Mouse (Mus musculus) heart, embryonic 14.5 days (tissue): ENCODE results near the gene Asb1. TPM values are rescaled to one million over a fixed set of nuclear protein-coding genes. Genes with fewer than 3 reads are reported as not detected.

Experiments used
- ATAC-seq: fragments of 200-750 bp; cut with Nextera tagmentation; 2 replicates; pipeline ENCODE4 v1.8.0; 2017; ENCODE audit warnings: low read depth, moderate TSS enrichment; ENCODE audit not compliant: insufficient number of reproducible peaks, insufficient read depth, low FRiP score
- H3K27ac ChIP-seq, 2 experiments: fragments of 200-500 bp in 1 of 2; fragments of 300-500 bp in 1 of 2; sonication (generic) in 1 of 2; replicated peaks in 1 of 2; 2 replicates each; pipeline ENCODE4 v1.5.1; 2012 to 2014; ENCODE audit warnings: low read depth in 2 of 2, low read length in 2 of 2, control low read depth in 1 of 2, mild to moderate bottlenecking in 1 of 2, mixed read lengths in 1 of 2; ENCODE audit not compliant: control insufficient read depth in 1 of 2, insufficient read depth in 1 of 2
- H3K27me3 ChIP-seq: fragments of 300-500 bp; sonication (generic); 2 replicates; pipeline ENCODE4 v1.6.1; 2014; ENCODE audit warnings: mild to moderate bottlenecking, low read length, control low read depth; ENCODE audit not compliant: control insufficient read depth, insufficient read depth
- H3K36me3 ChIP-seq: fragments of 300-500 bp; sonication (generic); 2 replicates; pipeline ENCODE4 v1.6.1; 2014; ENCODE audit warnings: mild to moderate bottlenecking, control low read depth, low read length, mixed read lengths; ENCODE audit not compliant: control insufficient read depth, insufficient read depth
- H3K4me1 ChIP-seq, 2 experiments: fragments of 200-500 bp in 1 of 2; fragments of 300-500 bp in 1 of 2; sonication (generic) in 1 of 2; 2 replicates each; pipeline ENCODE4 v1.6.1; 2012 to 2014; ENCODE audit warnings: low read length in 2 of 2, control low read depth in 1 of 2, mixed read lengths in 1 of 2; ENCODE audit not compliant: control insufficient read depth in 2 of 2, insufficient read depth in 2 of 2
- H3K4me2 ChIP-seq: fragments of 300-500 bp; sonication (generic); 2 replicates; pipeline ENCODE4 v1.6.1; 2014; ENCODE audit warnings: mild to moderate bottlenecking, low read length
- H3K4me3 ChIP-seq, 2 experiments: fragments of 200-500 bp in 1 of 2; fragments of 300-500 bp in 1 of 2; sonication (generic) in 1 of 2; 2 replicates each; pipeline ENCODE4 v1.5.1; 2012 to 2014; ENCODE audit warnings: low read length in 2 of 2, mild to moderate bottlenecking in 2 of 2, control low read depth in 1 of 2, low read depth in 1 of 2, moderate library complexity in 1 of 2; ENCODE audit not compliant: control insufficient read depth in 1 of 2, insufficient read depth in 1 of 2
- H3K9ac ChIP-seq: fragments of 300-500 bp; sonication (generic); 2 replicates; pipeline ENCODE4 v1.6.1; 2014; ENCODE audit warnings: mild to moderate bottlenecking, low read length
- H3K9me3 ChIP-seq: fragments of 300-500 bp; sonication (generic); 2 replicates; pipeline ENCODE4 v1.6.1; 2016; ENCODE audit warnings: low read length, control low read depth; ENCODE audit not compliant: control insufficient read depth
- WGBS: fragments of 180-500 bp; shearing (Covaris S2); extraction: QIAGEN DNeasy Blood & Tissue Kit; methylation state at CpG from one replicate; pipeline ENCODE4 v1.1.7; 2014; 5-methylcytosine and 5-hydroxymethylcytosine counted together
- polyA plus RNA-seq: library from polyadenylated mRNA; unstranded; fragments of >200 nt; fragmentation: Nextera tagmentation; extraction: Ambion mirVana; gene quantifications from 2 replicates; pipeline ENCODE4 v1.2.1, GENCODE M21; 2014

Gene Asb1
- 5.7 and 7.5 TPM in 2 replicates for polyA plus RNA-seq

- Histone ChIP-seq H3K36me3 (peaks cover 9% of the 10 kb centered on the region), H3K27ac (peak within 1 kb of the TSS; percentile 44 to 49; a peak in 3 of 4 replicates), H3K4me3 (peak within 1 kb of the TSS; percentile 74 to 89), H3K9me3 (no peaks in the 10 kb centered on the region), H3K4me2 (peak within 1 kb of the TSS; percentile 80), H3K9ac (peak within 1 kb of the TSS; percentile 81), H3K27me3 (no peaks in the 10 kb centered on the region; the same call in none of the 2 replicates), H3K4me1 (peaks cover 11 to 12% of the 10 kb centered on the region in 2 experiments)
- ATAC-seq, result peak; percentile 92
- 1% methylated on average over 41 of the region's 41 CpGs for WGBS
Measured at GRCm38 (mm10) chr1:91540271-91540826, at the start of gene Asb1. Gene Asb1, plus strand, starts transcription at chr1:91540544.

DNA sequence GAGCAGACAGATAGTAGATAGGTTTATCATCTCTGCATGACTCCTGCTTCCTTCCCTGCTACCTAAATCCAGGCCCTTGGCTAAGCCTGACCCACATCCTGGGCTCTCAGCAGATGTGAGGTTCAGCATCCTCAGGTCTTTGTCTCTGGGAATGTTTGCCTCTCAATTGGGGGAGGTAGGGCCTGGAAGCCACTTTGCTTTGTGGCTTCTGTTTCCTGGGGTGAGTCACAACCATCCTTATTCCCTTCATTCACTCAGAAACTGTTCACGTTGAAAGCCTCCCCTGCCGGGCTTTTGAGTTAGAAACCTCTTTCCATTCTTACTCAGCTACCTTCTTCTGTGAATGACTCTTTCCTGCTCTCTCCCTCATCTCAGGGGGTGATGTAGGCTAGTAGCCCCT, 47.6 kb upstream of the Asb1 start:
- Histone ChIP-seq H3K4me2 (no peak overlapping the region), H3K9me3 (no peaks in the 10 kb centered on the region), H3K4me3 (no peak overlapping the region), H3K27ac (no peak overlapping the region), H3K9ac (no peak overlapping the region), H3K4me1 (peaks cover 8 to 16% of the 10 kb centered on the region in 2 experiments), H3K27me3 (no peaks in the 10 kb centered on the region), H3K36me3 (no peaks in the 10 kb centered on the region)
- no peak for ATAC-seq
- WGBS, result 42% methylated on average over 2 of the region's 2 CpGs

DNA sequence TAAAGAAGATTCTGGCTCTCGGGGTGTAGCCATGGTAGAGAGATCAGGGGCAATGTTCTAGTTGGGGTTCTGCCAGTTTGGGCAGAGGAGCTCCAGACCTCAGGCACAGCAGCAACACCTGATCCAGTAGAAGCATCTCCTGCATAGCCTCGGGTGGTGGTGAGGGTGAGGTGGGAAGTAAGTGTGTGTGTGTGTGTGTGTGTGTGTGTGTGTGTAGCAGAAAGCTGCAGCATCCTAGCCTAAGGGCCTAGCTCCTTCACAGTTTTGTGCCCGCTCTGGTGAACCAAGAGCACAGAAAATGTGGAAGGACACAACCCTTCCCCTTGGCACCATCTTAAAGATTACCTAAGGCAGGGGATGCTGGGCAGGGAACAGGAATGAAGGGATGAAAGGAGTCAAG, 46.4 kb upstream of the Asb1 start:
- Histone ChIP-seq H3K27me3 (no peaks in the 10 kb centered on the region), H3K27ac (no peak overlapping the region), H3K4me1 (peaks cover 8 to 16% of the 10 kb centered on the region in 2 experiments), H3K36me3 (no peaks in the 10 kb centered on the region), H3K4me3 (peak overlapping the region; percentile 91 to 97; a peak in 3 of 4 replicates), H3K9me3 (no peaks in the 10 kb centered on the region), H3K4me2 (peak overlapping the region; percentile 92), H3K9ac (peak overlapping the region; percentile 88; the same call in 1 of the 2 replicates)
- ATAC-seq, result no peak
- WGBS, result 46% methylated on average over 3 of the region's 3 CpGs

DNA sequence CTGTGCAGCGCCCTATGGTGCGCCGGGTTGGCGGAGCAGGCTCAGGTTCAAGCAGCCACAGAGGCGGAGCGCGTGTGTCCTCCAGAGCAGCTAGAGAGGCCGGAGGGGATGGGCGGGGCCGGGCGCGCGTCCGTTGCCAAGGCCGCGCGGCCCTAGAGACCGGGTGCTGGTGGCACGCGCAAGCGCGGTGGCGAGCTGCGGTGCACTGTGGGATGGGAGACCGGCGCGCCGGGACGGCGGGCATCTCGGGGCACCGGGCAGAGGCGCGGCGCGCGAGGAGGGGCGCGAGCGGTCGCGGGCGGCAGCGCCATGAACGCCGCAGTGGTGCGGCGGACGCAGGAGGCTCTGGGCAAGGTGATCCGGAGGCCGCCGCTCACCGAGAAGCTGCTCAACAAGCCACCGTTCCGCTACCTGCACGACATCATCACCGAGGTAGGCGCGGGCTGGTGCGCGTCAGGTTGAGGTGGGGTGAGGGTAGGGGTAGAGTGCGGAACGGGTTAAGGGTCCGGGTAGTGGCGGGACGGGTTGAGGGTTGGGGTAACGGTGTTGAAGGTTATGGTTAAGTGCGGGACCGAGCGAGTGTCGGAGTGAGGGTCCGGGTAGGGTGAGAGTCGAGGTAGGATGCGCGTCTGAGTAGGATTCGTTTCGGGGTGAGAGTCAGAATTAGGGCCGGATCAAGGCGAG, 45.7 kb upstream of the Asb1 start, which contains the start of gene Traf3ip1:
Gene Traf3ip1 (plus strand): TSS at position 191 of the 684 bp plus-strand sequence.
- peak; percentile 94 for ATAC-seq
- no peaks in the 10 kb centered on the region for H3K27me3 ChIP-seq
- H3K4me2 ChIP-seq, result peak within 1 kb of the TSS; percentile 92
- H3K36me3 ChIP-seq, result peaks cover 4% of the 10 kb centered on the region; the same call in 1 of the 2 replicates
- H3K4me3 ChIP-seq, result peak within 1 kb of the TSS; percentile 91 to 97
- H3K9me3 ChIP-seq, result no peaks in the 10 kb centered on the region
- under 1% methylated on average over 77 of the region's 79 CpGs for WGBS
- no peak within 1 kb of the TSS for H3K27ac ChIP-seq
- peaks cover 8 to 16% of the 10 kb centered on the region in 2 experiments for H3K4me1 ChIP-seq
- peak within 1 kb of the TSS; percentile 88 for H3K9ac ChIP-seq

DNA sequence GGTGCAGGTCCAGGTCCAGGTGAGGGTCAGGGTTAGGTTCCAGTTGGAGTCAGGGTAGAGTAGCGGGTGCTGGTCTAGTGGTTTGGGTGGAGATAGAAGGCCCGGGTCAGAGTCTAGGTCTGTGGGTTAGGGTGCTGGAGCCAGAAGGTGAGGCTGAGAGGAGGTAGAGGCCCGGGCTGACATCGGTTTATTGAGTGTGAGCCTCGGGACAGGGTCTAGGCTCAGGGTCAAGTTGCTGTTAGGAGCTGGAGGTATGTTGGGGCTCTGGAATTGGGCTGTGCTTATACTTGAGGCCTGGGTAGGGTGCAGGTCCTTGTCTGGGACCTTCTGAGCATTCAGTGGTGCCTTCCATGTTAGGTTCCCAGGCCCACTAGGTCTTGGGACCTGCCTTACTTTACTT, 45.0 kb upstream of the Asb1 start:
- Histone ChIP-seq H3K9ac (peak overlapping the region; percentile 88), H3K36me3 (peaks cover 11% of the 10 kb centered on the region), H3K4me3 (peak overlapping the region; percentile 91 to 97), H3K4me2 (peak overlapping the region; percentile 92), H3K4me1 (peaks cover 8 to 16% of the 10 kb centered on the region in 2 experiments), H3K27ac (no peak overlapping the region), H3K27me3 (no peaks in the 10 kb centered on the region), H3K9me3 (no peaks in the 10 kb centered on the region)
- WGBS, result 45% methylated on average over 5 of the region's 5 CpGs
- ATAC-seq, result no peak

- Histone ChIP-seq H3K9me3 (no peaks in the 10 kb centered on the region), H3K4me3 (no peak overlapping the region), H3K36me3 (peaks cover 33% of the 10 kb centered on the region), H3K9ac (no peak overlapping the region), H3K4me1 (peaks cover 8 to 16% of the 10 kb centered on the region in 2 experiments), H3K27ac (no peak overlapping the region), H3K27me3 (no peaks in the 10 kb centered on the region), H3K4me2 (no peak overlapping the region)
- no peak for ATAC-seq
- 93% methylated on average over 6 of the region's 6 CpGs for WGBS
Measured at GRCm38 (mm10) chr1:91498579-91498978, 41.8 kb upstream of the Asb1 start.

DNA sequence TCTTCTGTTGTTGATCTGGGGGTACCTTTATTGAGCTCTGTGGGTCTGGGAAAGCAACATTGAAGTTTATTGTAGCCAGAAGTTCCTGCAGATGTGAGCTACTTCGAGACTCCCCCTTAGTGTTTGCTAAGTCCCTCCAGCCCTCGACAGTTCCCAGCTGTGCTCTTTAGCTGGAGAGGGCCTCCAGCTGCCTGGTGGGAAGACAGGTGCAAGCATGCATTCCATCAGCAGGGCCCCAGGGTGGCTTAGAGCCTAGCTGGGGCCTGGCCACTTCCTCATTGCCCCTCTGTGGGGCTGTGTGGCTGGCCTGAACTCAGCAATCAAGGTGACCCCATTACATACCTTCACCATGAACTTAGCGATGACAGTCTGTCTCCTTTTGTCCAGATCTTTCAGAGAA, 35.7 kb upstream of the Asb1 start:
- 52% methylated on average over 3 of the region's 3 CpGs for WGBS
- no peak overlapping the region for H3K9ac ChIP-seq

More for the DNA sequence above, 35.7 kb upstream of the Asb1 start:
- peaks cover 52% of the 10 kb centered on the region for H3K36me3 ChIP-seq
- ATAC-seq, result no peak
- no peak overlapping the region for H3K4me2 ChIP-seq
- no peak overlapping the region for H3K4me3 ChIP-seq
- H3K9me3 ChIP-seq, result no peaks in the 10 kb centered on the region
- 0 out of 4 replicates have a peak, but pooled peaks cover 0 to 2% of the 10 kb centered on the region in 2 experiments for H3K4me1 ChIP-seq
- no peak overlapping the region for H3K27ac ChIP-seq
- no peaks in the 10 kb centered on the region for H3K27me3 ChIP-seq
